Mouse (Mus musculus) G1E (cell line): Measurements from ENCODE around the gene D130040H23Rik. TPM values are rescaled to one million over a fixed set of nuclear protein-coding genes. Genes with fewer than 3 reads are reported as not detected.
"Not testable (repeated sequence)": the region's sequence is repeated elsewhere in the genome, so short reads cannot be mapped to it uniquely, and the experiment has no call there.

ENCODE experiments used
- ATAC-seq: 2 replicates; pipeline ENCODE4 v1.8.0; 2016; ENCODE audit warnings: mild to moderate bottlenecking; ENCODE audit not compliant: insufficient number of reproducible peaks, poor library complexity, low FRiP score, severe bottlenecking; ENCODE audit errors: extremely low read depth
- DNase-seq: peaks from one replicate; pipeline ENCODE4 v3.0.0; 2012; ENCODE audit warnings: low spot score
- H3K27me3 ChIP-seq: 2 replicates; pipeline ENCODE4 v1.6.1; 2012; ENCODE audit warnings: mild to moderate bottlenecking, low read length, inconsistent platforms; ENCODE audit not compliant: insufficient read depth
- H3K36me3 ChIP-seq: replicated peaks from 2 replicates; pipeline ENCODE3; 2012; ENCODE audit warnings: mild to moderate bottlenecking, inconsistent platforms
- H3K4me1 ChIP-seq: 2 replicates; pipeline ENCODE4 v1.6.1; 2012; ENCODE audit warnings: low read depth, low read length, inconsistent platforms, mixed read lengths; ENCODE audit not compliant: insufficient read depth
- H3K4me3 ChIP-seq: 2 replicates; pipeline ENCODE4 v1.5.1; 2012; ENCODE audit warnings: low read depth, mild to moderate bottlenecking, inconsistent platforms, low read length, moderate library complexity, mixed read lengths
- H3K9me3 ChIP-seq: replicated peaks from 2 replicates; pipeline ENCODE4 v1.6.1; 2012; ENCODE audit warnings: inconsistent platforms
- CTCF ChIP-seq: IDR thresholded peaks from 2 replicates; pipeline ENCODE4 v1.5.1; 2012; ENCODE audit warnings: low read depth, low read length, inconsistent platforms, mixed read lengths
- GATA2 ChIP-seq: IDR thresholded peaks from 2 replicates; pipeline ENCODE4 v1.6.1; 2012; ENCODE audit warnings: low read depth, low read length, inconsistent platforms, borderline replicate concordance
- POLR2AphosphoS5 ChIP-seq: IDR thresholded peaks from 2 replicates; pipeline ENCODE4 v1.6.1; 2012; ENCODE audit warnings: low read depth, low read length, inconsistent platforms; ENCODE audit not compliant: insufficient replicate concordance
- polyA plus RNA-seq: library from polyadenylated mRNA; stranded (reverse); fragments of >175 nt; gene quantifications from 2 replicates; pipeline ENCODE4 v1.2.3, GENCODE M21; 2012
- total RNA-seq, 2 experiments: library from RNA; stranded (forward) in 1 of 2; stranded (reverse) in 1 of 2; fragments of 200-1000 nt in 1 of 2; fragments of >200 nt in 1 of 2; fragmentation: Nextera tagmentation in 1 of 2; gene quantifications; 2 replicates each; pipeline ENCODE4 v1.2.3; 2014 to 2017

Gene D130040H23Rik
- total and polyA plus RNA-seq, 3 experiments = 0.87 to 0.90 TPM; not detected in 1

DNA sequence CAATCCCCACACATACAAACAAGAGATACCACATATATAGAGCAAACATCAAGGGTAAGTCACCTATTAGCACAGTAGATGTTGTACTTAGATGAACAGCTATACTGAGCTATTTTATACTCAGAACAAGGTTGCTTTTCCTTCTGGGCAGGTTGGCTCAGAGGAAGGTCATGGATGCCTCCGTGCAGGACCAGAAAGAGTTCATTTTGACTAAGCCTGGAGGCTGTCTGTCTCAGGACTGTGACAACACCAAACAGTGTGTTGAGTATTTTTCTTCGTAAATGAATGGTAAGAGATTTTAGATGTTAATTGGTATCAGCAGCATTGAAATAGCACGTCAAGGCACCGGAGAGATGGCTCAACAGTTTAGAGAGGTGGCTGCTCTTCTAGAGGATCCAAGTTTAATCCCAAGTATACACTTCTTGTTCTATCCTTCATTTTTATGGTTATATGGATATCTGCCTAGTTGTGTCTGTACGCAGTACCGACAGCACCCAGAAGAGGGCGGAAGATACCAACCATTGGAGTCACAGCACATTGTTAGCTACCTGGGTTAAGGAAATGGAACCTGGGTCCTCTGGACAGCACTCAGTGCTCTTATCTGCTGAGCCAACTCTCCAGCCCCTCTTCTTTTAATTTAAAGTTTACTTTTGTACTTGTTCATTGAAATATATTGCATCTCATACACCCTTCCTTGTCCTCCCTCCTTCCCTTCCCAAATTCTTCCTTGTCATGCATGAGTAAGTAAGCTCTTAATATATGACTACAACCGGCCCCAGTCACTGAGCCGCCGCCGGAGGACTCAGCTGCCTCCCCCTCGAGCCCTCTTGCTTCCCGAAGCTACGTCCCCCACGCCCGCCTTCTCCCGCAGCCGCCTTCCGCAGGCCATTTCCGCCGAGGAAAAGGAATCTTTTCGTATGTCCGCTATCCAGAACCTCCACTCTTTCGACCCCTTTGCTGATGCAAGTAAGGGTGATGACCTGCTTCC lies 57.7 kb downstream of the D130040H23Rik start:
- peak; percentile 19 for DNase-seq
- Histone ChIP-seq H3K4me1 (no peaks in the 10 kb centered on the region), H3K27me3 (no peaks in the 10 kb centered on the region), H3K36me3 (no peaks in the 10 kb centered on the region), H3K9me3 (no peaks in the 10 kb centered on the region), H3K4me3 (no peak overlapping the region)
- ATAC-seq = peak; percentile 28; the same call in 1 of the 2 replicates
- no peak for TF ChIP-seq POLR2AphosphoS5
- no peak for TF ChIP-seq GATA2
- TF ChIP-seq CTCF = peak; percentile 78

GRCm38 (mm10) chr8:69329289-69329688 lies 58.4 kb downstream of the D130040H23Rik start:
- H3K27me3 ChIP-seq, H3K36me3 ChIP-seq, DNase-seq, ATAC-seq, H3K9me3 ChIP-seq, H3K4me3 ChIP-seq, H3K4me1 ChIP-seq: not testable (repeated sequence)

Other genes starting within 250 kb of the D130040H23Rik start
- 58.3 and 58.8 TPM in 2 replicates for gene Zfp930, start 62.0 kb upstream of the D130040H23Rik start, total RNA-seq (2014; fragmentation: Nextera tagmentation)
- gene Zfp930, start 62.0 kb upstream of the D130040H23Rik start, total RNA-seq (2017) = 37.3 and 42.3 TPM in 2 replicates
- gene Zfp930, start 62.0 kb upstream of the D130040H23Rik start, polyA plus RNA-seq = 1.8 and 2.8 TPM in 2 replicates
- not detected in 2 replicates for gene Gm9495, start 182.5 kb downstream of the D130040H23Rik start, total RNA-seq (2014; fragmentation: Nextera tagmentation)
- 0.16 TPM in 1 of 2 replicates, not detected in the other for gene Gm9495, start 182.5 kb downstream of the D130040H23Rik start, total RNA-seq (2017)
- not detected in 2 replicates for gene Gm9495, start 182.5 kb downstream of the D130040H23Rik start, polyA plus RNA-seq